Mouse (Mus musculus): ENCODE measurements around the gene Tbc1d22a.

- TF ChIP-seq CTCF (IDR thresholded peaks at IDR 0.05; ENCODE audit: borderline replicate concordance, control insufficient read depth, extremely low read depth, insufficient read depth, low read length, poor library complexity), result no peak
- no peak for TF ChIP-seq POLR2A (IDR thresholded peaks at IDR 0.05; ENCODE audit: control insufficient read depth, extremely low read depth, insufficient read depth, low read length, poor library complexity)
Observed at GRCm38 (mm10) chr15:86473473-86473872, 259.2 kb downstream of the Tbc1d22a start.

Data from thymus, adult 2 months (tissue).